Mouse (Mus musculus): ENCODE results near the gene Zfp287.

GRCm38 (mm10) chr11:62652080-62652479 lies 79.6 kb downstream of the Zfp287 start:
- TF ChIP-seq CTCF (conservative IDR thresholded peaks at IDR 0.05; ENCODE audit: low read length) (no peak), NANOG (IDR thresholded peaks at IDR 0.05; ENCODE audit: borderline replicate concordance, low read length) (no peak)

All from E14TG2a.4 (cell line).